Mouse (Mus musculus): ENCODE measurements at regions not wholly inside any gene's neighbourhood (a gene's known extent, or its start where the extent isn't known, plus 50 kb on each side); places are given as distances from the start of the nearest gene placed in this dataset.

DNA sequence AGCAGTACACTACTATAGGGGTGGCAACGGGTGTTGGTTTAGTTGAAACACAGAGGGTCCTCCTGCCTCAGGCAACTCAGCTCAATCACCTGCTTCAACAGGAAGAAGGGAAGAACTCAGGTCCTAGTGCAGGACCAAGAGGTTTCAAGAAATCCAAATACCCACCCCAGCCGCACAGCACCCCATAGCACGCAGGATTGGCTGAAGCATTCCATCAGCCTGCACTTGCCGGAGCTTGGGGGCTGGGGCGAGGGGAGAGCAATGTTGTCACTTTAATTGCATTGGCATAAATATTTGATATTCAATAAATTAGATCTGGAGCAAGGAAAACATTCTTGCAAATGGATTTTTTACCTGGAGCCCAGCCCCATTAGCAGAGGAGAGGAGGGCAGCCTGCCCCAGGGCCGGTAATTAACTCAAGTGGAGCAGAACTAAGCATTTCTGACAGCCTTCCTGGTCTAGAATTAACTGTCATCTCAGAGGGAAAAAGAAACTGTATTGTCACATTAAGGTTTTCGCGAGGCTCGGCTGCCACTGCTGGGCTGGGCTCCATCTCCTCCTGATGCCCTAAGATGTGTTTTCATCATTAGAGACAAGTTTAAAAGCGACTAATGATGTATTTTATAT is 55.2 kb upstream of the Gtsf1l start:
- TF ChIP-seq CTCF (conservative IDR thresholded peaks at IDR 0.05; ENCODE audit: low read length), result no peak
- no peak for TF ChIP-seq POU5F1 (IDR thresholded peaks at IDR 0.05; ENCODE audit: borderline replicate concordance, low read length)
- TF ChIP-seq NANOG (IDR thresholded peaks at IDR 0.05; ENCODE audit: borderline replicate concordance, low read length), result no peak

Measured in E14TG2a.4 (cell line).